Mouse (Mus musculus) bone marrow macrophage, adult 2 months (primary cell): ENCODE data around the gene Drg1.

ENCODE experiments used
- CTCF ChIP-seq: IDR thresholded peaks from 2 replicates; pipeline ENCODE4 v1.5.1; 2012; ENCODE audit warnings: low read depth, mild to moderate bottlenecking, low read length, moderate library complexity
- POLR2A ChIP-seq: IDR thresholded peaks from 2 replicates; pipeline ENCODE4 v1.6.1; 2012; ENCODE audit warnings: mild to moderate bottlenecking, low read depth, low read length, borderline replicate concordance

DNA sequence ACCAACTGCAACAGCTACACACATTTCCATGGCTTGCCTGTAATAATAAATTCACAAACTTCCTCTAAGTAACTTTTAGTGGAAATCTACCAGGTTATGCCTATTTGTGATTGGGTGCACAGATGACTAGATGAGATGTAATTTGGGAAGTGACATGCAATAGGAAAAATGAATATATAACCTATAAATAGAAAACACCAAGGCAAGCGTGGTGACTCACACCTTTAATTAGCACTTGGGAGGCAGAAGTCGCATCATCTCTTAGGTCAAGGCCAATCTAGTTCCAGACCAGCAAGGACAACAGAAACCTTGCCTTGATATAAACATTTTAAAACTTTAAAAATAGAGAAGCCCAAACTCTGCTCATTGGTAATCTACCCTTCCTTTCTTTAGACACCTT is 18.8 kb downstream of the Drg1 start:
- TF ChIP-seq POLR2A (no peak), CTCF (no peak)
